Mouse (Mus musculus) G1E-ER4 (cell line): ENCODE results near the gene Celf2. TPM values are rescaled to one million over a fixed set of nuclear protein-coding genes. Genes with fewer than 3 reads are reported as not detected.

ENCODE experiments used
- GATA1 ChIP-seq: IDR thresholded peaks from one replicate; pipeline ENCODE4 v1.8.0; 2012; ENCODE audit warnings: low read length, inconsistent platforms
- polyA plus RNA-seq: library from polyadenylated mRNA; stranded (reverse); fragments of >175 nt; gene quantifications from 2 replicates; pipeline ENCODE4 v1.2.3, GENCODE M21; 2012

Gene Celf2
- polyA plus RNA-seq, 1 experiment: 0.32 TPM

GRCm38 (mm10) chr2:7060490-7061105 lies 448.8 kb downstream of the Celf2 start:
- TF ChIP-seq GATA1: no peak

- TF ChIP-seq GATA1: no peak
Measured at GRCm38 (mm10) chr2:7056401-7056800, 453.0 kb downstream of the Celf2 start.

DNA sequence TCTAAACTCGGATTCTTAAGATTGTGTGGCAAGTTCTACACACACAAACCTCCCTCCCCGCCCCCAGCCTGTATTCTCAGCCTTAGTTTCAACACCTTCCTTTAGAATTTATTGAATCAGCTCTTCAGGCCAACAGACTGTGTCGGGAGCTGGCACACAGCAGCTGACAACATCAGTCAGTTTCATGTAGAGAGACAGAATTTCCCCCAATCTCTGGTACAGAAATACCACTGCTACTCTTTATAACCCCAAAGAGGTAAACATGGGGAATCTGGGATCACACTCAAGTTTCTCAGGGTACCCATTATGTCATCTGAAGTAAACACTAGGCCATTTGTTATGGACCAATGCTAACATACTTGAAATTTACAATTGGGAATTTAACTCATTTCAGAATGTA lies 453.4 kb downstream of the Celf2 start:
- TF ChIP-seq GATA1: no peak

GRCm38 (mm10) chr2:7051090-7051489 lies 458.3 kb downstream of the Celf2 start:
- no peak for TF ChIP-seq GATA1

DNA sequence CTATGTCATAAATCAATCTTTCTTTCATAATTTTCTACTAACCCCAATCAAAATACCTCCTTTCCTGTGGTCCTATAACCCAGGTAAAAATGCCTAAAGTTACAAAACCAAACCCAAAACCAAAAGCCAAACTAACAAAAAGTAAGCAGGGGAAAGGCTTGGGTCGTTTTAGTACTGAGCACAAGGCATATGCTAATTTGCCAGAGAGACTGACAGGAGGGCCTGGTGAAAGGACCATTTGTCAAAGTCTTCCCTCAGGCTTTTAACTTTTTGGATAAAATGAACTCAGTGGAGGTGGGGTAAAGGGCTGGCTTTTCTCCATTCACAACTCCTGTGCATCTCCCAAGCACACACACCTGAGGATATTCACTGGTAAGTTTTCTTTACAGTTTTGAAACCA lies 463.2 kb downstream of the Celf2 start:
- no peak for TF ChIP-seq GATA1

DNA sequence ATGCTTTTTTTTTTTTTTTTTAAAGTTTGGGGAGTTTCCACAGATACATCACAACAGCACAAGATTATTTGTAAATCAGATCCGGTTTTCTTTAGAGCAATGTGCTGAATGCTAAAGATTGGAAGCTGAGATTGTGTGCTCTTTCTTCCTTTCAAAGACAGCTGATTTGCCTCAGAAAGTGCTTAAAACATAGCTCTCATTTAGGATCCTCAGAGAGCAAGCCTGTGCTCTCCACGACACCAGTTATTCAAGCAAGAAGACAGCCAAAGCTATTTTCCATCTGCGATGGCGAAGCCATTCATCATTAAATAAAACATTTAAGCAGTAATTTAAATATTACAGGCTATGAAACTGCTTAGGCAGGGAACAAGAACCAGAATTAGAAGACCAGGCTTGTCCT lies 463.8 kb downstream of the Celf2 start:
- no peak for TF ChIP-seq GATA1

GRCm38 (mm10) chr2:7043770-7044459 lies 465.4 kb downstream of the Celf2 start:
- no peak for TF ChIP-seq GATA1

- no peak for TF ChIP-seq GATA1
Measured at GRCm38 (mm10) chr2:7040940-7041339, 468.4 kb downstream of the Celf2 start.

DNA sequence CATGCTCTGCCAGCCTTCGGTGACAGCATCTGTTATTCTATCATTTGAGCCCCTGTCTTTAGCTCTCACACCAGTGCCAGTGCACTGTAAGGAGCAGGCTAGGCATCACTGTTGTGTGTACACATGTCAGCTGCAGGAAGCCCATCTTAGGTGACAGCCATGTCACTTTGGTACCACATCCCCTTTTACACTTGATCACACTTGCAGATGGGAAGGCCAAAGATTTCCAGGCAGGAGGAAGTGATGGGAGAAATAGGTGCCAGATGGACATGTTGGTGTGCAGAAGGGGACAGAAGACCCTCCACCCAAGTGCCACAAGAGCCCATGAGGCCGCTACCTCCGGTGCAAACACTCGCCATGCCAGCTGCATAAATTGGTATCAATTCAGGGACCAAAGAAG lies 470.4 kb downstream of the Celf2 start:
- TF ChIP-seq GATA1: no peak

- no peak for TF ChIP-seq GATA1
Measured at GRCm38 (mm10) chr2:7031389-7031788, 478.0 kb downstream of the Celf2 start.

- no peak for TF ChIP-seq GATA1
Measured at GRCm38 (mm10) chr2:7026737-7027136, 482.6 kb downstream of the Celf2 start.

GRCm38 (mm10) chr2:7025594-7025993 lies 483.8 kb downstream of the Celf2 start:
- no peak for TF ChIP-seq GATA1

- TF ChIP-seq GATA1: no peak
Measured at GRCm38 (mm10) chr2:7022184-7022583, 487.2 kb downstream of the Celf2 start.

DNA sequence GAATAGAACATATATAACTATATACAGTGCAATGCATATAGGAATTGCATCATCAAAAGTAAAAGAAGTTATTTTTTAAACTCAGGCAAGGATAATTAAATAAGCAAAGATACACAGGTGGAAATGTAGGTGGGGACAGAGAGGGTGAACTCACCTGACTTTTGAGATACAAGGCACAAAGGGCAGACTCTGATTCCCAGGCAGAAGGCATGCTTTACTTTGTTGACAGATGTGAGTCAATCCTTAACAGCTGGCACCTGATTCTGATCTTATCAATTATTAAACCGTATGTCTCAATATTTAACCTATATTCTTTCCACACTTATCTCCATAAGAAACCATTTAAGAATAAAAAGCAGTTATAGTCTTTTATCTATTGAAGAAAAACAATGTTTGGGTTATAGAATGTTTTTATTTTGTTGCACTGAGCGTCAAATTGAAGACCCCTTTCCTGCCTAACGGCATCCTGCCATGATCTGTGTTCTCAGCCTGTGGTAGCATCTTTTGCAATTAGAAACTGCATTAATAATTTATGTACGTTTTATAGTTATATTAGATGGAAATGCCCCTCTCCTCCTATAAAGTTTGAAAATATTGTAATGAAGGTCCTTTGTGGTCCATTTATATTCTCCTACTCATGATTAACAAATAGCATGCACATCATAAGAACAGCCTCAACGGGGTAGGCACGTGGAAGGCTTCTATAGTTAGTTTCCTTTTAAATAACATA lies 491.8 kb downstream of the Celf2 start:
- no peak for TF ChIP-seq GATA1

DNA sequence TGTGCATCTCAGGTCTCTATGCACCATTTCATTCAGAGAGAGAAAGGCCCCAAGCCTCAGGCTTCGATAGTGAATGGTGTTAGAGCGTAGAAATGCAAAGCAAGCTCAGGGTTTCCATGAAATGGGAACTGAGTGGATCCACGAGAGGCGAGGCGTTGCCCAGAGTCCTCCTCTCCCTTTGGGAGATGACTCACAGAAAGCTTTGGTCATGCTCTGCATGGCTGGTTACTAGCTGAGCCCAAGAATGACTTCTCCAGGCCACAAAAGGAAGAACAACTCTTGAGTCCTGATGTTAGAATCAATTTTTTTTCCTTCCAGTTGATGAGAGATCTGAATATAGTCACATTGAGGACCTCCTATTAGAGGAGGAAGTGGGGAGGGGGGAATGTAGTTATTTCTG lies 496.2 kb downstream of the Celf2 start:
- no peak for TF ChIP-seq GATA1

GRCm38 (mm10) chr2:7006816-7007215 lies 502.5 kb downstream of the Celf2 start:
- TF ChIP-seq GATA1: no peak

DNA sequence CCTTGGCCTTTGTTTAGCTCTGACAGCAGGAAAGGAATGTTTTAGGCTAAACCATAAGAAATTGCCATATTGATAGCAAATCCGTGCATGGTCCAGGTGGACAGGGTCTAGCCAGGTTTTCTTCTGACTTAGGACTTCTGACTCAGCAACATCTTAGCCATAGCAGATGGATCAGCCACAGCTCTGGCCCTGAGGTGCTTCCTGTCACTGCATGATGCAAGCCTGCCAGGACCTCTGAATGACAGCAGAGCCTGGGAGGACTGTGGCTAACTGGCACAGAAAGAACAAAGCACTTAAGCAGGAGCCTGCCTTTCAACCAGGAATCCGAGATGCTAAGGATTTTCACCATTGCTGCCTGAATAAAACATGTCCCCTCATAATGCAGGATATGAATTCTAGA lies 507.4 kb downstream of the Celf2 start:
- TF ChIP-seq GATA1: no peak
